Mouse (Mus musculus): ENCODE results near the gene Pik3cd. TPM values are rescaled to one million over a fixed set of nuclear protein-coding genes. Genes with fewer than 3 reads are reported as not detected.

The Pik3cd gene
- polyA plus RNA-seq, 1 experiment from 2014 or later = 8.8 TPM

DNA sequence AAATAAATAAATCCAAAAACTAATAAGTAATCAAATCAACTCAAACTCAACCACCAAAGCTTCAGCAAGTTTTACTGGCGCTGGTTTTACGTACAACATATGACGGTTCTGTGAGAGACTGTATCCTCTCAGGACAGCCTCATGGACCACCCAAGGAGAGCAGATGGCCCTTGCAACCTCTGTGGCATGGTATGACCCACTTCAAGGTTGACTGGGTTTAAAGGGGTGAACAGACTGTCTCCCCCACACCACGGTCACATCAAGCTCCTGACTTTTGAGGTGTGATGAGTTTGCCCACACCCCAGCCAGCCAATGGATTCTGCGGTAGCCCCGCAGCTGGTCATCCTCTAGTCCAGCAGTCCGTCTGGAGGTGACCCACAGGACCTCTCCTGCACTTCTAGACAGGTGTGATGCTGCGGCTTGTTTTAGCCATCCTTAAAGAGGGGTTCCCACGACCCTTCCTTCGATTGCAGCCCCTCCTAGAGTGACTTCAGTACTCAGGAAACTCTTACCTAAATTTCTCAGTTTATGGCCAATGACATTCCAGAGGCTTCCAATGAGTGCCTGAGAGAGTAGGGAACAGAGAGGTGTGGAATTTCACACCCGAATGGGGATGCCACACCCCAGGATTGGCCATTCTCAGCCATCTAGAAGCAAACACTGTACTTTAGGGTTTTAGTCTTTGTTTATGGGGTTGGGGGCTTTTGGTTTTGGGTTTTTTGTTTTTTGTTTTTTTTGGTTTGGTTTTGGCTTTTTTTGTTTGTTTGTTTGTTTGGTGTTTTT lies 17.3 kb downstream of the Pik3cd start:
- H3K36me3 ChIP-seq (ENCODE audit: control insufficient read depth, insufficient read depth) = no peaks in the 10 kb centered on the region
- no peak overlapping the region for H3K27ac ChIP-seq (ENCODE audit: low read length)
- 74% methylated on average over 11 of the region's 11 CpGs for WGBS (ENCODE audit: insufficient replicate concordance)
- no peak for ATAC-seq (ENCODE audit: low read depth)
- no peak overlapping the region for H3K4me3 ChIP-seq (ENCODE audit: low read depth, low read length)
- no peak overlapping the region for H3K4me2 ChIP-seq (ENCODE audit: low read depth, low read length)
- no peaks in the 10 kb centered on the region for H3K4me1 ChIP-seq (ENCODE audit: control insufficient read depth, low read depth, low read length)
- H3K27me3 ChIP-seq (ENCODE audit: control insufficient read depth, insufficient read depth, low read depth, low read length) = no peaks in the 10 kb centered on the region
- no peak overlapping the region for H3K9ac ChIP-seq (ENCODE audit: low read depth, low read length)
- no peaks in the 10 kb centered on the region for H3K9me3 ChIP-seq (replicated peaks; ENCODE audit: control insufficient read depth, low read length)

DNA sequence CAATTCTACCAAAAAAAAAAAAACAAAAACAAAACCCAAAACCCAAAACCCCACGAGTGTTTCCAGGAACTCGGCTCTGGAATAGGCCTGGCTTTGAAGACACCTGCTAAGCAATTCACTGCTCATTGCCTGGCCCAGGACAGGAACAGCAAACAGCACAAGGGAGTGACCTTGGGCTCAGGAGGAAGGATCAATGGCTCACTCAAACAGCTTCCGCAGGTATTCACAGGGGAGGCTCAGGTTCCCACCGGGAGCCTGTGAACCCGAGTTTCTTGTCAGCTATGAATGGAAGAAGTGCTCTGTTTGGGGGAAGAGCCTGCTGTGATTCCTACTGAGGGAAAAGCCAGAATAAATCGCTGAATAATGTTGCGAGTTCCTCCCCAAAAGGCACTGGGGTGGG lies 18.5 kb downstream of the Pik3cd start:
- H3K27me3 ChIP-seq (ENCODE audit: control insufficient read depth, insufficient read depth, low read depth, low read length) = no peaks in the 10 kb centered on the region
- no peak for ATAC-seq (ENCODE audit: low read depth)
- no peak overlapping the region for H3K27ac ChIP-seq (ENCODE audit: low read length)
- no peak overlapping the region for H3K9ac ChIP-seq (ENCODE audit: low read depth, low read length)
- no peaks in the 10 kb centered on the region for H3K9me3 ChIP-seq (replicated peaks; ENCODE audit: control insufficient read depth, low read length)
- WGBS (ENCODE audit: insufficient replicate concordance) = 41% methylated on average over 7 of the region's 7 CpGs
- H3K4me1 ChIP-seq (ENCODE audit: control insufficient read depth, low read depth, low read length) = no peaks in the 10 kb centered on the region
- H3K4me3 ChIP-seq (ENCODE audit: low read depth, low read length) = no peak overlapping the region
- no peaks in the 10 kb centered on the region for H3K36me3 ChIP-seq (ENCODE audit: control insufficient read depth, insufficient read depth)
- no peak overlapping the region for H3K4me2 ChIP-seq (ENCODE audit: low read depth, low read length)

DNA sequence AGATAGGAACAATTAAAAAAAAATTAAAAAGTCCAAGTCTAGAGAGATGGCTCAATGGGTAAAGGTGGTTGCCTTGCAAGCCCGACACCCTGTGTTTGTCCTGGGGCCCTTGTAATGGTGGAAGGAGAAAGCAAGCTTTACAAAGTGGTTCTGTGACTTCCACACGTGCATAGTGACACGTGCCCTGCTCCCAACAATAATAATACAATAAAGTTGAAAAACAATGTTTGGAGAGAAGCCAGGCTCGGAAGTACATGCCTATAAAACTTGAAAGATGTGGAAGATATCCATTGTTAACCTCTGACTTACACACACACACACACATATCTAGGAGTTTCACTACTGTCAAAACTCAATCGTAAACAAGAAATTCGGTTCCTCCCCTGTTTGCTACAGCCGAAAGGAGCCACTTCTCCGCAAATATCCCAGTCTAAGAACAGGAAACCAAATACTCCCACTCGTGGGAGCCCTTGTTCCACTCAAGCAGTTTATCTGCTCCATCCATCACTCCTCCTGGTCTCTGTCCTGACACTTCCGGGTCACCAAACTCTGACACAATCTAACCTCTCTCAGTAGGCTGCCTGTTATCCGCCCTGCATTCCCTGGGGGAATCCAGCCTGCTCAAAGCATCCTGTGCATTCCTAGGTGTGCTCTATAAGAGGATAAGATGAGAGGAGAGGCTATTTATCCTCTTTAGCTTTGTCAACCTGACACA lies 23.2 kb downstream of the Pik3cd start:
- no peak overlapping the region for H3K4me3 ChIP-seq (ENCODE audit: low read depth, low read length)
- ATAC-seq (ENCODE audit: low read depth) = no peak
- no peaks in the 10 kb centered on the region for H3K36me3 ChIP-seq (ENCODE audit: control insufficient read depth, insufficient read depth)
- H3K9ac ChIP-seq (ENCODE audit: low read depth, low read length) = no peak overlapping the region
- H3K4me2 ChIP-seq (ENCODE audit: low read depth, low read length) = no peak overlapping the region
- no peak overlapping the region for H3K27ac ChIP-seq (ENCODE audit: low read length)
- H3K9me3 ChIP-seq (replicated peaks; ENCODE audit: control insufficient read depth, low read length) = no peaks in the 10 kb centered on the region
- peaks cover 14% of the 10 kb centered on the region for H3K27me3 ChIP-seq (ENCODE audit: control insufficient read depth, insufficient read depth, low read depth, low read length)
- H3K4me1 ChIP-seq (ENCODE audit: control insufficient read depth, low read depth, low read length) = peaks cover 9% of the 10 kb centered on the region
- whole genome bisulfite sequencing (ENCODE audit: insufficient replicate concordance) = 64% methylated on average over 11 of the region's 11 CpGs

DNA sequence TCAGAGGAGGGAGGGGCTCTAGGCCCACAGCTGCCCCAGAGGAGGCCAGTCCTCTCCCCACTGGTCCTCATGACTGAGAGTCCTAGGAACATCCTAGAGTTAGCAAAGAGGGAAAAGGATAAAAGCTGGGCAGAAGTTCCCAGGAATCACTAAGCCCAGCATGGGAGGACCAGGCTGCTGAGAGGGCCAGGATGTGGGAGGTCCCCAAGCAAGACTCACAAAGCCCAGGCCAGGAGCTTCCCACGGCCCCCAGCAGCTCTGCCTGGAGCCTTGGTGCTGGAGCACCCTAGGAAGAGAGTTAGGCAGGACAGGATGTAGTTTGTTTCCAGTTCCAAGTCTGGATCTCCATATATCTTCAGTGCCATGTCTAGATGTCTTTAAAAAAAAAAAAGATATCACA lies 24.4 kb downstream of the Pik3cd start:
- Histone ChIP-seq H3K36me3 (ENCODE audit: control insufficient read depth, insufficient read depth) (no peaks in the 10 kb centered on the region), H3K27ac (ENCODE audit: low read length) (no peak overlapping the region), H3K9ac (ENCODE audit: low read depth, low read length) (no peak overlapping the region), H3K4me2 (ENCODE audit: low read depth, low read length) (no peak overlapping the region), H3K27me3 (ENCODE audit: control insufficient read depth, insufficient read depth, low read depth, low read length) (peaks cover 14% of the 10 kb centered on the region), H3K9me3 (replicated peaks; ENCODE audit: control insufficient read depth, low read length) (no peaks in the 10 kb centered on the region), H3K4me3 (ENCODE audit: low read depth, low read length) (no peak overlapping the region), H3K4me1 (ENCODE audit: control insufficient read depth, low read depth, low read length) (peaks cover 9% of the 10 kb centered on the region)
- ATAC-seq (ENCODE audit: low read depth) = no peak
- 73% methylated on average over 1 of the region's 1 CpGs for WGBS (ENCODE audit: insufficient replicate concordance)

DNA sequence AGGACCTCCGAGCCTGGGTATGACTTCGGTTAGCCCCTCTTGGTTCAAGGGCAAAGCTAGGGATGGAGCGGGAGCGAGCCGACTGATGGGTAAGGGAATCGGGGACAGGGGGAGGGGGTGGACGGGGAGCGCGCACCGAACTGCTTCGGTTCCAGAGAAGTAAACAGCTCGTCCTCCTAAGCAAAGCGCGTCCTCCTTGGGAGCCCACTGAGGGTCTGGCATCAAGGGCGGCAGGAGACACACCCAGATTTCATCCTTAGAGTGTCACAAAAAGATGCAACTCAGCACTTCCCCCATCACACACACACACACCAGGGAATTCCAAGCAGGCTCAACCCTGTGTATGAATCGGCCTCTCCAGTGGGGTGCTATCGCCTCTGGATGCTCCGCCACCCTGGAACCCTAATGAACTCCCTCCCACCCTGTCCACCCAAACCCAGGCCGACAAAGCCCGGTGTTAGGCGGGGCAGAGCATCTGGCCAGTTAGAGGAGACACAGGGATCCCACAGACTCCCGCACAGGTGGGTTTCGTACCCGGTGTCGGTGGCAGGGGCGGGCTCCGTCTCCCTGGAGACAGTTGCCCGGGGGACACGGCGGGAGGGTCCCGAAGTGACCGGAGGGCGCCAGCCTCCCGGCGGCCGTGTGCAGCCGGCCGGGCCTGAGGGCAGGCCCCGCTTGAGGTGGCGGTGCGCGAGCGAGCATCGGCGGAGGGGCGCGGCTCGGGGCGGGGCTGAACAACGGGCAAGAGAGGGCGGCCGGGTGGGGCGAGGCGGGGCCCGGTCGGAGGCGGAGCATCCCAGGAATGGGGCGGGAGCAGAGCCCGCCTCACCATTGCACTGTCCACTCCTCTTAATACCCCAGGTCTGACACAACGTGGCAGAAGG lies 26.8 kb downstream of the Pik3cd start:
- Histone ChIP-seq H3K9me3 (replicated peaks; ENCODE audit: control insufficient read depth, low read length) (no peaks in the 10 kb centered on the region), H3K36me3 (ENCODE audit: control insufficient read depth, insufficient read depth) (no peaks in the 10 kb centered on the region), H3K4me2 (ENCODE audit: low read depth, low read length) (peak overlapping the region; percentile 81), H3K4me1 (ENCODE audit: control insufficient read depth, low read depth, low read length) (peaks cover 9% of the 10 kb centered on the region), H3K27ac (ENCODE audit: low read length) (no peak overlapping the region), H3K27me3 (ENCODE audit: control insufficient read depth, insufficient read depth, low read depth, low read length) (peaks cover 14% of the 10 kb centered on the region), H3K4me3 (ENCODE audit: low read depth, low read length) (peak overlapping the region; percentile 55), H3K9ac (ENCODE audit: low read depth, low read length) (peak overlapping the region; percentile 34; the same call in 1 of the 2 replicates)
- 16% methylated on average over 60 of the region's 60 CpGs for WGBS (ENCODE audit: insufficient replicate concordance)
- ATAC-seq (ENCODE audit: low read depth) = peak; percentile 90

DNA sequence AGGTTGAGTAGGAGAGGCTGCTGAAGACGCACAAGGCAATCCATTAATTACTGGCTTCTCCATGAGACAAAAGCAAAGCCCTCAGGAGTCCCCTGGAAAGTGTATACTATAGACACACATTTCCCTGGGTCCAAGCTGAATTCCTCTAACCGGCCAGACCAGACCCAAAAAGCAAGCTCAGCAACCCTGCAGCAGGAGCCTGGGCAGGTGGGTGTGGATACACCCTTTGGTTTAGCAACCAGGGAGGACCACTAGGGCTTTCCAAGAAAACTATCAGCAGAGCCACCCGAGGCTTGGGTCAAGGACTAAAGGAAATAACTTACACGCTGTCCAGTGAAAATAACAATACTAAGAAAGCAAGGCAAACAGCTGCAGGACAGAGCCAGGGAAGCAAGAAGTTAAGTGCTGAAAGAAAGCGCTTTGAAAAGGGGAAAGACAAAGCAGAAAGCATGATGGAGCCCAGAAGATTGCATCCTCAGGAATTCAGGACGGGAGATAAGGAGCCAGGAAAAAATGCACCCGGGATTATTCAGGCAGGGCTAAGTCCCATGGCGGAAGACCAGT lies 27.5 kb downstream of the Pik3cd start:
- Histone ChIP-seq H3K27me3 (ENCODE audit: control insufficient read depth, insufficient read depth, low read depth, low read length) (peaks cover 14% of the 10 kb centered on the region), H3K9ac (ENCODE audit: low read depth, low read length) (no peak overlapping the region), H3K4me3 (ENCODE audit: low read depth, low read length) (no peak overlapping the region), H3K9me3 (replicated peaks; ENCODE audit: control insufficient read depth, low read length) (no peaks in the 10 kb centered on the region), H3K27ac (ENCODE audit: low read length) (no peak overlapping the region), H3K4me2 (ENCODE audit: low read depth, low read length) (no peak overlapping the region), H3K36me3 (ENCODE audit: control insufficient read depth, insufficient read depth) (no peaks in the 10 kb centered on the region), H3K4me1 (ENCODE audit: control insufficient read depth, low read depth, low read length) (peaks cover 9% of the 10 kb centered on the region)
- ATAC-seq (ENCODE audit: low read depth) = no peak
- WGBS (ENCODE audit: insufficient replicate concordance) = 54% methylated on average over 8 of the region's 8 CpGs

DNA sequence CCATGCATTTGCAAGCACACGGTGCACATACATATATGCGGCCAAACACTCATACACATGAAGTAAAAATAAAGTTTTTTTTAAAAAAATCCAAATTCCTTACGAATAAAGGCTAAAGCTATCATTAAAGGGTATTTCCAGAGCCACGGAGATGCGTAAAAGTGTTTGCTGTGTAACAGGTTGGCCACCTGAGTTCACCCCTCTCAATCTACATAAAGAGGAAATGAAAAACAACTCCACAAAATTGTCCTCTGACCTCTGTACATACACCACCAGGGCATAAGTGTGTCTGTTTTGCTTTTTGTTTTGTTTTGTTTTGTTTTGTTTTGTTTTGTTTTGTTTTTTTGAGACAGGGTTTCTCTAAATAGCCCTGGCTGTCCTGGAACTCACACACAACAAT lies 29.6 kb downstream of the Pik3cd start:
- H3K9ac ChIP-seq (ENCODE audit: low read depth, low read length) = no peak overlapping the region
- WGBS (ENCODE audit: insufficient replicate concordance) = 78% methylated on average over 5 of the region's 5 CpGs
- H3K4me3 ChIP-seq (ENCODE audit: low read depth, low read length) = no peak overlapping the region
- no peak overlapping the region for H3K4me2 ChIP-seq (ENCODE audit: low read depth, low read length)
- H3K4me1 ChIP-seq (ENCODE audit: control insufficient read depth, low read depth, low read length) = peaks cover 9% of the 10 kb centered on the region
- no peaks in the 10 kb centered on the region for H3K36me3 ChIP-seq (ENCODE audit: control insufficient read depth, insufficient read depth)
- no peak for ATAC-seq (ENCODE audit: low read depth)
- H3K9me3 ChIP-seq (replicated peaks; ENCODE audit: control insufficient read depth, low read length) = no peaks in the 10 kb centered on the region
- H3K27ac ChIP-seq (ENCODE audit: low read length) = no peak overlapping the region
- H3K27me3 ChIP-seq (ENCODE audit: control insufficient read depth, insufficient read depth, low read depth, low read length) = peaks cover 14% of the 10 kb centered on the region

DNA sequence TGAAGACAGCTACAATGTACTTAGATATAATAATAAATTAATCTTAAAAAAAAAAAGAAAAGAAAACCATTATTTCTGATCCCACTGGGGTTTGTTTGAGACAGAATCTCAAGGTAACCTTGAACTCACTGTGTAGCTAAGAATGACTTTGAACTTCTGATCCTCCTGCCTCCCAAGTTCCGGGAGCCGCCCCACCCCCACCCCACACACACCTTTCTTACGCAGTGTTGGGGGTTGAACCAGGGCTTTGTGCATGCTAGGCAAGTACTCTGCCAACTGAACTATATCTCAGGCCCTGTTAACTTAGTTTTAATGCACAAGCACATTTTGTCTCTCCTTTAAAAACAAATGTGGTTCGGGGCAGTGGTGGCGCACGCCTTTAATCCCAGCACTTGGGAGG lies 31.2 kb downstream of the Pik3cd start:
- H3K4me3 ChIP-seq (ENCODE audit: low read depth, low read length) = no peak overlapping the region
- H3K36me3 ChIP-seq (ENCODE audit: control insufficient read depth, insufficient read depth) = no peaks in the 10 kb centered on the region
- 82% methylated on average over 6 of the region's 6 CpGs for WGBS (ENCODE audit: insufficient replicate concordance)
- ATAC-seq (ENCODE audit: low read depth) = no peak
- H3K27ac ChIP-seq (ENCODE audit: low read length) = no peak overlapping the region
- H3K4me2 ChIP-seq (ENCODE audit: low read depth, low read length) = no peak overlapping the region
- no peaks in the 10 kb centered on the region for H3K9me3 ChIP-seq (replicated peaks; ENCODE audit: control insufficient read depth, low read length)
- H3K9ac ChIP-seq (ENCODE audit: low read depth, low read length) = no peak overlapping the region
- H3K4me1 ChIP-seq (ENCODE audit: control insufficient read depth, low read depth, low read length) = peaks cover 9% of the 10 kb centered on the region
- H3K27me3 ChIP-seq (ENCODE audit: control insufficient read depth, insufficient read depth, low read depth, low read length) = peaks cover 14% of the 10 kb centered on the region
